Mouse (Mus musculus): ENCODE data around the gene Srsf11. TPM values are rescaled to one million over a fixed set of nuclear protein-coding genes. Genes with fewer than 3 reads are reported as not detected.

Srsf11 gene
- total RNA-seq (2012; rRNA removed) (205 and 241 TPM in 2 replicates), total RNA-seq (2014; rRNA removed) (288 and 322 TPM in 2 replicates), polyA plus RNA-seq (2012; ENCODE audit: insufficient read length, low read depth) (725 and 830 TPM in 2 replicates)

- Histone ChIP-seq H3K79me2 (replicated peaks; ENCODE audit: control insufficient read depth, extremely low read depth, insufficient read depth, poor library complexity, severe bottlenecking) (peaks cover 81% of the 10 kb centered on the region), H3K27me3 (replicated peaks) (no peaks in the 10 kb centered on the region), H3K4me2 (ENCODE audit: insufficient read depth, low read depth, poor library complexity, severe bottlenecking) (peak within 1 kb of the TSS; percentile 96), H3K36me3 (replicated peaks in 1 of 2; ENCODE audit: control insufficient read depth in 1 of 2, insufficient read depth in 1 of 2, low read length in 1 of 2) (peaks cover 0 to 27% of the 10 kb centered on the region in 2 experiments), H3K4me3 (replicated peaks in 1 of 3; ENCODE audit: low read depth in 2 of 3, low read length in 2 of 3, poor library complexity in 1 of 3) (peak within 1 kb of the TSS; percentile 78 to 96 (median 87)), H3K9ac (ENCODE audit: insufficient read depth, low read depth) (peak within 1 kb of the TSS; percentile 84), H3K27ac (ENCODE audit: insufficient read depth, low read depth) (peak within 1 kb of the TSS; percentile 81), H3K9me3 (replicated peaks; ENCODE audit: low read length) (no peaks in the 10 kb centered on the region), H3K4me1 (ENCODE audit: control insufficient read depth in 1 of 2, insufficient read depth in 2 of 2) (peaks cover 4 to 68% of the 10 kb centered on the region in 2 experiments)
- TF ChIP-seq SIN3A (IDR thresholded peaks at IDR 0.05; ENCODE audit: low read length) (peak; percentile 97), USF2 (conservative IDR thresholded peaks at IDR 0.05; ENCODE audit: low read depth, low read length) (no peak), UBTF (IDR thresholded peaks at IDR 0.05; ENCODE audit: low read depth, low read length) (peak; percentile 88), CHD2 (IDR thresholded peaks at IDR 0.05; ENCODE audit: low read length) (no peak), KAT2A (IDR thresholded peaks at IDR 0.05; ENCODE audit: insufficient replicate concordance, low read length) (peak; percentile 95), GABPA (IDR thresholded peaks at IDR 0.05; ENCODE audit: insufficient replicate concordance, low read depth, low read length) (peak; percentile 97), CHD1 (IDR thresholded peaks at IDR 0.05; ENCODE audit: low read depth, low read length) (no peak), HCFC1 (IDR thresholded peaks at IDR 0.05; ENCODE audit: low read depth, low read length) (peak; percentile 95), E2F4 (IDR thresholded peaks at IDR 0.05; ENCODE audit: insufficient replicate concordance, low read depth, low read length) (0 out of 2 replicates have a peak, but pooled peaks have one; percentile 87), MAX (IDR thresholded peaks at IDR 0.05; ENCODE audit: low read length) (peak; percentile 92), NRF1 (IDR thresholded peaks at IDR 0.05; ENCODE audit: low read depth, low read length) (peak; percentile 74), SMC3 (IDR thresholded peaks at IDR 0.05; ENCODE audit: low read depth, low read length) (no peak), MAZ (IDR thresholded peaks at IDR 0.05; ENCODE audit: low read depth, low read length) (peak; percentile 80; the same call in 1 of the 2 replicates), MAFK (IDR thresholded peaks at IDR 0.05; ENCODE audit: insufficient replicate concordance, low read length) (no peak), MYC (IDR thresholded peaks at IDR 0.05; ENCODE audit: low read depth, low read length) (peak; percentile 90), ZKSCAN1 (IDR thresholded peaks at IDR 0.05; ENCODE audit: borderline replicate concordance, low read depth, low read length) (peak; percentile 12; the same call in 1 of the 2 replicates), JUND (conservative IDR thresholded peaks at IDR 0.05; ENCODE audit: low read depth, low read length) (no peak), USF1 (IDR thresholded peaks at IDR 0.05; ENCODE audit: low read depth, low read length) (no peak; the same call in 1 of the 2 replicates), JUN (IDR thresholded peaks at IDR 0.05; ENCODE audit: insufficient read depth, low read depth, low read length) (peak; percentile 3; the same call in 1 of the 2 replicates), TCF12 (IDR thresholded peaks at IDR 0.05; ENCODE audit: low read depth, low read length) (peak; percentile 98), RAD21 (IDR thresholded peaks at IDR 0.05; ENCODE audit: low read depth, low read length) (no peak), PAX5 (IDR thresholded peaks at IDR 0.05; ENCODE audit: low read length) (no peak), NELFE (IDR thresholded peaks at IDR 0.05; ENCODE audit: low read depth, low read length) (peak; percentile 93), ZMIZ1 (IDR thresholded peaks at IDR 0.05; ENCODE audit: low read depth, low read length) (peak; percentile 86; the same call in 1 of the 2 replicates), EP300 (IDR thresholded peaks at IDR 0.05; ENCODE audit: low read length) (no peak), POLR2AphosphoS2 (IDR thresholded peaks at IDR 0.05; ENCODE audit: low read depth, low read length) (peak; percentile 90; the same call in 1 of the 2 replicates), ZNF384 (IDR thresholded peaks at IDR 0.05; ENCODE audit: low read depth, low read length) (no peak), ETS1 (conservative IDR thresholded peaks at IDR 0.05; ENCODE audit: low read depth, low read length) (peak; percentile 64), CTCF (conservative IDR thresholded peaks at IDR 0.05 in 1 of 2, IDR thresholded peaks at IDR 0.05 in 1 of 2; ENCODE audit: low read depth in 2 of 2, low read length in 2 of 2) (no peak), TBP (conservative IDR thresholded peaks at IDR 0.05; ENCODE audit: low read depth, low read length) (peak; percentile 84), ELF1 (IDR thresholded peaks at IDR 0.05; ENCODE audit: low read depth, low read length) (peak; percentile 93), IRF4 (IDR thresholded peaks at IDR 0.05; ENCODE audit: low read depth, low read length) (peak; percentile 92), RCOR1 (conservative IDR thresholded peaks at IDR 0.05; ENCODE audit: low read depth, low read length) (no peak), ZC3H11A (IDR thresholded peaks at IDR 0.05; ENCODE audit: low read depth, low read length) (no peak), MXI1 (IDR thresholded peaks at IDR 0.05; ENCODE audit: low read depth, low read length) (peak; percentile 96), POLR2A (IDR thresholded peaks at IDR 0.05; ENCODE audit: low read depth, low read length) (peak; percentile 97), MEF2A (IDR thresholded peaks at IDR 0.05; ENCODE audit: borderline replicate concordance, low read depth, low read length) (peak; percentile 86), BHLHE40 (IDR thresholded peaks at IDR 0.05; ENCODE audit: low read depth, low read length) (no peak)
- in situ Hi-C loops (cut with MboI; ENCODE audit: low pct_ligation_motif_present, low pct_unique_long_range_greater_than_20kb, low sequenced_read_pairs) (no loop called here), dilution Hi-C loops (cut with MboI; ENCODE audit: extremely low pct_ligation_motif_present, extremely low pct_unique_long_range_greater_than_20kb, low sequenced_read_pairs) (no loop called here)
- DNase-seq (ENCODE audit: extremely low read depth): peak; percentile 100
Measured at GRCm38 (mm10) chr3:158036329-158036988, at the start of gene Srsf11, which contains the start of gene Lrrc40. Gene Srsf11 (minus strand): TSS chr3:158036639. Gene Lrrc40 (plus strand): TSS chr3:158036662.

All from CH12.LX (cell line).